Mouse (Mus musculus) stomach, postnatal 0 days (tissue): ENCODE data around the gene Sema3c. TPM values are rescaled to one million over a fixed set of nuclear protein-coding genes. Genes with fewer than 3 reads are reported as not detected.

Experiments used
- ATAC-seq: fragments of 200-750 bp; cut with Nextera tagmentation; 2 replicates; pipeline ENCODE4 v1.8.0; 2017; ENCODE audit not compliant: low FRiP score, low TSS enrichment
- DNase-seq: peaks from one replicate; pipeline ENCODE4 v3.0.0-alpha.2; 2016; ENCODE audit warnings: low spot score
- H3K27ac ChIP-seq: fragments of 300-500 bp; sonication (generic); replicated peaks from 2 replicates; pipeline ENCODE4 v1.5.1; 2014; ENCODE audit warnings: mild to moderate bottlenecking, control low read depth
- H3K27me3 ChIP-seq: fragments of 300-500 bp; sonication (generic); 2 replicates; pipeline ENCODE4 v1.6.1; 2014; ENCODE audit warnings: low read length; ENCODE audit not compliant: control insufficient read depth, insufficient read depth
- H3K36me3 ChIP-seq: fragments of 300-500 bp; sonication (generic); 2 replicates; pipeline ENCODE4 v1.6.1; 2014; ENCODE audit warnings: low read length, mixed read lengths; ENCODE audit not compliant: control insufficient read depth, insufficient read depth
- H3K4me1 ChIP-seq: fragments of 300-500 bp; sonication (generic); replicated peaks from 2 replicates; pipeline ENCODE4 v1.6.1; 2014; ENCODE audit warnings: antibody characterized with exemption; ENCODE audit not compliant: control insufficient read depth, insufficient read depth
- H3K4me2 ChIP-seq: fragments of 300-500 bp; sonication (generic); replicated peaks from 2 replicates; pipeline ENCODE4 v1.6.1; 2014; ENCODE audit warnings: low read depth, mild to moderate bottlenecking, control low read depth, moderate library complexity
- H3K4me3 ChIP-seq: fragments of 300-500 bp; sonication (generic); 2 replicates; pipeline ENCODE4 v1.5.1; 2014; ENCODE audit warnings: low read depth, low read length, control low read depth
- H3K9ac ChIP-seq: fragments of 300-500 bp; sonication (generic); 2 replicates; pipeline ENCODE4 v1.6.1; 2014; ENCODE audit warnings: mild to moderate bottlenecking, low read length, control low read depth, mixed read lengths
- H3K9me3 ChIP-seq: fragments of 300-500 bp; sonication (generic); 2 replicates; pipeline ENCODE4 v1.6.1; 2016; ENCODE audit warnings: low read length; ENCODE audit not compliant: control insufficient read depth
- CTCF ChIP-seq: IDR thresholded peaks from 2 replicates; pipeline ENCODE4 v1.5.1; 2016; ENCODE audit warnings: antibody characterized with exemption, low read depth, mild to moderate bottlenecking, moderate library complexity
- EP300 ChIP-seq: optimal IDR thresholded peaks from 2 replicates; pipeline ENCODE3; 2016; ENCODE audit warnings: antibody characterized with exemption
- WGBS: fragments of 180-500 bp; shearing (Covaris S2); extraction: QIAGEN DNeasy Blood & Tissue Kit; methylation state at CpG from one replicate; pipeline ENCODE4 v1.1.7; 2014; 5-methylcytosine and 5-hydroxymethylcytosine counted together
- polyA plus RNA-seq: library from polyadenylated mRNA; unstranded; fragments of >200 nt; fragmentation: Nextera tagmentation; extraction: Ambion mirVana; gene quantifications from 2 replicates; pipeline ENCODE4 v1.2.1, GENCODE M21; 2015

The Sema3c gene
- polyA plus RNA-seq, 1 experiment from 2014 or later: 30.3 TPM

DNA sequence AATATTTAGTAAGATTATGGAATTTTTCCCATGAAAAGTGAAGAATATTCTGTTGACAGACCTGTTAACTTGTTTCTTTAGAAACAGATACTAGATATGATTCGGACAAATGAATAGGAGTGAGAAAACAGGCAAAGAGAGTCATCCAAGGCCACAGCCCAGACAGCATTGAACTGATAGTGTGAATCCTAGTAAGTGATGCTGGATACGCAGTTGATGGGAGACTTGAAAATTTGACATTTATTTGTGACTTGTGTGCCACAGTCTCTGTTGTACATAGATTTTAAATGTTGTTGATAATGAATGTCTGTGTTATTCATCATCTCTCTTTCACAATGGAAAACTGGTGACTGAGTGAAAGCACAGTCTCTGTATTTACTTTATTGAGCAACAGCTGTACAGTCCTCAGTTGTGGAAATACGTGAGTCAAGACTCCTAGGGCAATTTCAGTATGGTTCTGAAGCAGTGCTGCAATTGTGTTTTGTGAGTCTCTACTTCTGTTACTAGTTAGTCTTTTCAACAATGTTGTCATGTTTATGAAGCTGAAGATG, 17.3 kb upstream of the Sema3c start:
- Histone ChIP-seq H3K27me3 (no peaks in the 10 kb centered on the region), H3K9me3 (no peaks in the 10 kb centered on the region), H3K9ac (no peak overlapping the region), H3K36me3 (no peaks in the 10 kb centered on the region), H3K4me2 (no peak overlapping the region), H3K27ac (no peak overlapping the region), H3K4me1 (no peaks in the 10 kb centered on the region), H3K4me3 (no peak overlapping the region)
- no peak for ATAC-seq
- DNase-seq: no peak
- TF ChIP-seq EP300 (no peak), CTCF (no peak)
- 75% methylated on average over 3 of the region's 3 CpGs for WGBS

DNA sequence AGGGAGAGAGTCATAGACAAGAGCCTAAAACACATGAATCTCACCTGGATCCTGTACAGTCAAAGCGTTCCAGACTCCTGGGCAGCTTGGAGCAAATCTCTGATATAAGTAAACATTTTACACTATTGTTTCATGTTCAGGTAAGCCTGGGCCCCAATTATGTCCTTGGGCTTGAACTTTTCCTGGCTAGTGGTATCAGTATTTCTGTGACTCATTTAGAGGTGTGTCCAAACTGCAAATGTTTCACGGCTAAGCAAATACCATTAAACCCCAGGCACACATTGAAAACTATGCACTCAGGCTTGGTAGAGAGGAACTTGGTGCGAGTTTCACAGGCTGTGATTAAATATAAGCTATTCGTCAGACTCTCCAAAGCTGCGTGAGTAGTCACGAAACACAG, 2.5 kb upstream of the Sema3c start:
- H3K4me1 ChIP-seq: no peaks in the 10 kb centered on the region
- peak; percentile 91 for ATAC-seq
- no peaks in the 10 kb centered on the region for H3K27me3 ChIP-seq
- TF ChIP-seq CTCF (no peak), EP300 (no peak)
- no peak overlapping the region for H3K4me2 ChIP-seq
- no peaks in the 10 kb centered on the region for H3K9me3 ChIP-seq
- H3K27ac ChIP-seq: peak overlapping the region; percentile 65
- no peaks in the 10 kb centered on the region for H3K36me3 ChIP-seq
- DNase-seq: peak; percentile 56
- H3K4me3 ChIP-seq: no peak overlapping the region
- H3K9ac ChIP-seq: no peak overlapping the region
- WGBS: 43% methylated on average over 6 of the region's 6 CpGs

DNA sequence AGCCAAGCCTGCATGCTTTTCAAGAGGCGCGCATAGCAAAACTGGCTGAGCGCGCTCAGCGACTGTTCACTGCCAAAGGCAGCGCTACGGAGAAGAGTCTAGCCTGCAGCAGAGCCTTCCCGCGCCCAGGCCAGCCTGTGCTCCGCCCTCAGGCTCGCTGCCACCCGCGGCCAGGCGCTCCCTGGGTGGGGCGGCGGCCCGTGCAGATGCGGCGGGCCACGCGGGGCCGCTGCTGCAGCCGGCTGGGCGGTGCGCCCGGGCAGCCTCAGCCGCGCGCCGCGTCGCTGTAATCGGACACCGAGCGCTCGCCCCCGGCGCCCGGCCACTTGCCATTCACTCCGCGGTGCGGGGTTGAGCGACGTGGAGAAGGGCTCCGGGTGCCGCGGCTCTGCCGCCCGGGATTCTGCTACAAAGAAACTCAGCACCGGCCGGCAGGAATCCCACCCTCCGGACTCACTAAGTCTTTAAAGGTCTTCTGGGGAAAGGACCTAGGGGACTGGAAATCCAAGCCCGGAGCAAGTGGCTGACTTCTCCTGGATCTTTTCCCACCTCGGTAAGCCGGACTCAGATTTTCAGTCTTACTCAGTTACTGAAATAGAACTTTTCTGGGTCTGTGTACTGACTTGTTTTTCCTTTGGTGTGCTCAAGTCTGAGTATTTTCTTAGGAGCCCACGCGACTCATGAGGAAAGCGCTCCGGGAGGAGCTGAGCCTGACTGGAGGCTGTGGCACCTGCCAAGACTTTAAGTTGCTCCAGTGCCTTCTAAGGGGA, 517 bp downstream of the Sema3c start:
- Histone ChIP-seq H3K4me3 (peak overlapping the region; percentile 65), H3K4me1 (no peaks in the 10 kb centered on the region), H3K27ac (peak overlapping the region; percentile 88), H3K36me3 (no peaks in the 10 kb centered on the region), H3K27me3 (no peaks in the 10 kb centered on the region), H3K4me2 (peak overlapping the region; percentile 69), H3K9me3 (no peaks in the 10 kb centered on the region), H3K9ac (peak overlapping the region; percentile 65)
- peak; percentile 93 for ATAC-seq
- DNase-seq: peak; percentile 89
- WGBS: under 1% methylated on average over 54 of the region's 59 CpGs
- peak; percentile 32; the same call in 1 of the 2 replicates for TF ChIP-seq CTCF
- TF ChIP-seq EP300: no peak

DNA sequence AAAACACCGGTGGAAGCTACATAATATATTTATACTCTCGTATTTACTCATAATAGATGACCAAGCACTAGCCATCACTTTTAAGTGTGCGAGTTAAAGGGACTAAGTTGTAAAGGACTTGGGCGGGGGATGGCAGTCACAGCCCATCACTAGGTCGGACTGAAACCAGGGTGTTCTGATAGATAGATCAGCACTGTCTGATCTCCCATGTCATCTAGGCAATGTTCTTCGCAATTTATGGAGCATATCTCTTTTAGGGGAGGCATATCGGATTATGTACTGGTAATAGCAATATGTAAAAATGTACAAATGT, 1.1 kb downstream of the Sema3c start:
- DNase-seq: no peak
- WGBS: 14% methylated on average over 7 of the region's 7 CpGs

DNA sequence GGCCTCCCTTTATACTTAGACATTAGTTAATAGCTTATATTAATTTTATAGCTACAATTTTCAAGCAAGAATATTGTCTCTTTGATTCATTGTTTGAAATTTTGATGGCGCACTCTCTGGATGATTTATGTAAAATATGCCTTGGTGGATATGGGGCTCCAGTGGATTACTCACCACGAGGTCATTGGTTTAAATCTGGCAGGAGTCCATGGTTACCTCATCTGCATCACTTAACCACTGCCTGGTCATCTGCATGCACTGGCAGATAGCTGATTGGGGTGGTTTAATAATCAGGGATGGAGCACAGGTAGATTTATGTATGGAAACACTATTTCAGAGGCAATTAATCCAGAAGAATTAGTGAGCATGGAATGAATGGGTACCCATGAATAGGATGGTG, 2.0 kb downstream of the Sema3c start:
- Histone ChIP-seq H3K27ac (no peak overlapping the region), H3K9me3 (no peaks in the 10 kb centered on the region), H3K36me3 (no peaks in the 10 kb centered on the region), H3K4me1 (no peaks in the 10 kb centered on the region), H3K27me3 (no peaks in the 10 kb centered on the region), H3K4me3 (no peak overlapping the region; the same call in 1 of the 2 replicates), H3K9ac (no peak overlapping the region), H3K4me2 (peak overlapping the region; percentile 69)
- no peak for DNase-seq
- WGBS: 36% methylated on average over 2 of the region's 2 CpGs
- no peak for ATAC-seq
- no peak for TF ChIP-seq EP300
- no peak for TF ChIP-seq CTCF

More for the DNA sequence above, 1.1 kb downstream of the Sema3c start:
- H3K27ac ChIP-seq: peak overlapping the region; percentile 88
- H3K4me2 ChIP-seq: peak overlapping the region; percentile 69
- no peaks in the 10 kb centered on the region for H3K27me3 ChIP-seq
- peak overlapping the region; percentile 65 for H3K4me3 ChIP-seq
- no peak for ATAC-seq
- peak overlapping the region; percentile 65 for H3K9ac ChIP-seq
- H3K4me1 ChIP-seq: no peaks in the 10 kb centered on the region
- TF ChIP-seq EP300 (no peak), CTCF (no peak)
- no peaks in the 10 kb centered on the region for H3K36me3 ChIP-seq
- no peaks in the 10 kb centered on the region for H3K9me3 ChIP-seq

DNA sequence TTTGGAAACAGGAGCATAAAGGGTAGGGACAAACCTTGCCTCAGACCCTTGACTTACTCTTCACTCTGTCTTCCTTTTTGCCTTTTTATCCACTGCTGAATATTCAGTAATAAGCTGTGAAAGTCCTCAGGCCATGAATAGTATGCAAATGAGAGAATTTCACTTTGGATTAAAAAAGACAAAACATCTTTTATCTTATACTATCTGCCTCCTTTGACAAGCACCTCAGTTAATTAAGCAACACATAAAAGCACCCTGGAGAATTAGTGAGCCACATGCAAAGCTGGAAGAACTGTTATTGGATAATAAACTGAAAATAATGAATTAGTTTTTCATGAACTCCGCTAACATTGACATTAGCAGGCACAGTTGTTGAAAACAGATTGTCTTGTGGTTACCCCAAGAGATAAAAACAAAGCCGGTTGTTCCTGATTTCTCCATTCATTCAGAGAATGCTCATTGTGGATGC, 8.0 kb downstream of the Sema3c start:
- Histone ChIP-seq H3K4me2 (no peak overlapping the region), H3K27me3 (no peaks in the 10 kb centered on the region), H3K9me3 (no peaks in the 10 kb centered on the region), H3K36me3 (no peaks in the 10 kb centered on the region), H3K4me1 (no peaks in the 10 kb centered on the region), H3K9ac (no peak overlapping the region), H3K27ac (no peak overlapping the region), H3K4me3 (no peak overlapping the region)
- 61% methylated on average over 2 of the region's 2 CpGs for WGBS
- DNase-seq (no peak), ATAC-seq (no peak)
- TF ChIP-seq CTCF (no peak), EP300 (no peak)
